Comparison of ENCODE assay signal across 9 mouse cellular contexts in genomic region chr11:103271979-103272378, GRCm38 (mm10). TPM values are rescaled to one million over a fixed set of nuclear protein-coding genes. Genes with fewer than 3 reads are reported as not detected.
DNase-seq lines count a peak whose midpoint lies in the region; ATAC-seq and TF ChIP-seq lines count a peak whose summit lies in the region.
"Had no signal": no experiment of that assay in that cellular context is flagged by ENCODE, and none has a peak within 500 bp of the region (broad histone marks: within the 10 kb centered on the region; RNA-seq: fewer than 3 reads in every experiment).

No protein-coding gene starts in this region.

- H3K27me3 ChIP-seq in limb, embryonic 11.5 days (ENCODE audit: control insufficient read depth, insufficient read depth, low read length): peaks cover 2% of the 10 kb centered on the region; the same call in 1 of the 2 replicates
- no peaks in the 10 kb centered on the region for H3K27me3 ChIP-seq in limb, embryonic 10.5 days (ENCODE audit: low read depth, poor library complexity, severe bottlenecking)
- H3K27me3 ChIP-seq in liver, embryonic 14.5 days (ENCODE audit: control insufficient read depth, insufficient read depth, low read length): no peaks in the 10 kb centered on the region
- H3K27me3 ChIP-seq in thymus, adult 2 months (ENCODE audit: control insufficient read depth, insufficient read depth, low read length): no peaks in the 10 kb centered on the region

- no peaks in the 10 kb centered on the region for H3K36me3 ChIP-seq in limb, embryonic 11.5 days (ENCODE audit: control insufficient read depth, insufficient read depth, low read length)
- H3K36me3 ChIP-seq in limb, embryonic 10.5 days: no peaks in the 10 kb centered on the region
- H3K36me3 ChIP-seq in liver, embryonic 14.5 days (replicated peaks; ENCODE audit: control insufficient read depth, insufficient read depth, low read depth): no peaks in the 10 kb centered on the region
- H3K36me3 ChIP-seq in thymus, adult 2 months (ENCODE audit: control insufficient read depth, insufficient read depth, low read length): no peaks in the 10 kb centered on the region

- H3K4me2 ChIP-seq in limb, embryonic 11.5 days (ENCODE audit: low read depth, severe bottlenecking): no peak overlapping the region
- no peak overlapping the region for H3K4me2 ChIP-seq in liver, embryonic 14.5 days (ENCODE audit: low read depth)

- peak; percentile 45 for DNase-seq in limb, embryonic 11.5 days (ENCODE audit: low spot score)
- no peak for DNase-seq in limb, embryonic 10.5 days (ENCODE audit: low spot score)
- peak; percentile 60 for DNase-seq in adrenal gland, postnatal 25 days
- no peak for DNase-seq in liver, embryonic 14.5 days (ENCODE audit: low read depth in 3 of 3, low spot score in 3 of 3)
- peak; percentile 79 for DNase-seq in thymus, adult 2 months
- no peak for DNase-seq in gastrocnemius, postnatal 25 days

- H3K4me3 ChIP-seq in limb, embryonic 11.5 days (ENCODE audit: low read depth, low read length): no peak overlapping the region
- H3K4me3 ChIP-seq in limb, embryonic 10.5 days: no peak overlapping the region
- no peak overlapping the region for H3K4me3 ChIP-seq in liver, embryonic 14.5 days (ENCODE audit: insufficient read depth in 1 of 2, low read depth in 2 of 2, low read length in 2 of 2)
- H3K4me3 ChIP-seq in thymus, adult 2 months (ENCODE audit: control insufficient read depth, insufficient read depth, low read length): no peak overlapping the region
- H3K4me3 ChIP-seq: erythroblast, embryonic 14.5 days had no signal

- TF ChIP-seq CTCF in liver, embryonic 14.5 days (IDR thresholded peaks at IDR 0.05; ENCODE audit: low read depth): peak; percentile 76
- peak; percentile 73; the same call in 1 of the 2 replicates for TF ChIP-seq CTCF in thymus, adult 2 months (IDR thresholded peaks at IDR 0.05; ENCODE audit: borderline replicate concordance, control insufficient read depth, extremely low read depth, insufficient read depth, low read length, poor library complexity)

- no peak overlapping the region for H3K9ac ChIP-seq in limb, embryonic 11.5 days (ENCODE audit: low read length)
- no peak overlapping the region for H3K9ac ChIP-seq in liver, embryonic 14.5 days (replicated peaks)

- H3K27ac ChIP-seq in limb, embryonic 11.5 days (replicated peaks; ENCODE audit: low read depth, low read length): no peak overlapping the region
- no peak overlapping the region for H3K27ac ChIP-seq in limb, embryonic 10.5 days
- no peak overlapping the region for H3K27ac ChIP-seq in liver, embryonic 14.5 days
- H3K27ac ChIP-seq in thymus, adult 2 months (ENCODE audit: control insufficient read depth, insufficient read depth, low read length): no peak overlapping the region
- H3K27ac ChIP-seq: macrophage had no signal

- TF ChIP-seq EP300 in liver, embryonic 14.5 days (IDR thresholded peaks at IDR 0.05; ENCODE audit: low read depth): no peak

- 81% methylated on average over 6 of the region's 6 CpGs for WGBS in limb, embryonic 11.5 days
- WGBS in limb, embryonic 10.5 days: 86% methylated on average over 6 of the region's 6 CpGs
- WGBS in liver, embryonic 14.5 days (ENCODE audit: insufficient replicate concordance): 55% methylated on average over 6 of the region's 6 CpGs
- 78% methylated on average over 6 of the region's 6 CpGs for WGBS in thymus, adult 2 months

- no peak for ATAC-seq in limb, embryonic 11.5 days (ENCODE audit: insufficient number of reproducible peaks, low FRiP score, low TSS enrichment, low read depth)
- ATAC-seq in liver, embryonic 14.5 days (ENCODE audit: insufficient read depth): no peak
- no peak for ATAC-seq in activated CD4-positive, CD25-positive, alpha-beta regulatory T cell, adult 4 months

- TF ChIP-seq POLR2A in thymus, adult 2 months (IDR thresholded peaks at IDR 0.05; ENCODE audit: control insufficient read depth, extremely low read depth, insufficient read depth, low read length, poor library complexity): no peak

- H3K9me3 ChIP-seq in limb, embryonic 11.5 days (ENCODE audit: control insufficient read depth, low read length): no peaks in the 10 kb centered on the region
- no peaks in the 10 kb centered on the region for H3K9me3 ChIP-seq in limb, embryonic 10.5 days (replicated peaks)
- no peaks in the 10 kb centered on the region for H3K9me3 ChIP-seq in liver, embryonic 14.5 days (ENCODE audit: control insufficient read depth, low read length)

- no peaks in the 10 kb centered on the region for H3K4me1 ChIP-seq in limb, embryonic 11.5 days (ENCODE audit: control insufficient read depth, insufficient read depth, low read length)
- H3K4me1 ChIP-seq in limb, embryonic 10.5 days: peaks cover 25% of the 10 kb centered on the region
- peaks cover 0 to 3% of the 10 kb centered on the region in 2 experiments; a peak in 2 of 4 replicates for H3K4me1 ChIP-seq in liver, embryonic 14.5 days (replicated peaks; ENCODE audit: control insufficient read depth in 2 of 2, insufficient read depth in 2 of 2, low read length in 1 of 2)
- H3K4me1 ChIP-seq in thymus, adult 2 months (replicated peaks; ENCODE audit: control insufficient read depth, insufficient read depth, low read length): peaks cover 6% of the 10 kb centered on the region

RNA-seq across cellular contexts. Expression of gene Map3k14, which starts 4.7 kb away (rescaled TPM):
- 2.3 and 2.6 TPM in 2 replicates for polyA plus RNA-seq in limb, embryonic 11.5 days (2014; fragmentation: Nextera tagmentation; extraction: Ambion mirVana)
- 2.8 TPM in 2 replicates for polyA plus RNA-seq in limb, embryonic 10.5 days (2016; fragmentation: Nextera tagmentation; extraction: Ambion mirVana)
- total RNA-seq in adrenal gland, postnatal 25 days (2021): 7.0 TPM in 2 replicates
- 0.47 and 0.54 TPM in 2 replicates for polyA plus RNA-seq in liver, embryonic 14.5 days (2012; rRNA removed)
- polyA plus RNA-seq in liver, embryonic 14.5 days (2014; fragmentation: Nextera tagmentation; extraction: Ambion mirVana): 0.14 and 0.18 TPM in 2 replicates
- 40.7 and 41.3 TPM in 2 replicates for polyA plus RNA-seq in thymus, adult 2 months (2012; rRNA removed)
- 10 to 100 TPM; 22.0 to 28.9 TPM for polyA plus RNA-seq in activated CD4-positive, CD25-positive, alpha-beta regulatory T cell, adult 4 months (2017; shearing (Covaris generic))
- total RNA-seq in gastrocnemius, postnatal 25 days (2021): 1 to 10 TPM; 2.8 to 4.1 TPM

RNA-seq across cellular contexts. Expression of gene Spata32, which starts 53.7 kb away (rescaled TPM):
- not detected in 2 replicates for polyA plus RNA-seq in limb, embryonic 11.5 days (2014; fragmentation: Nextera tagmentation; extraction: Ambion mirVana)
- polyA plus RNA-seq in limb, embryonic 10.5 days (2016; fragmentation: Nextera tagmentation; extraction: Ambion mirVana): not detected in 2 replicates
- not detected in 2 replicates for total RNA-seq in adrenal gland, postnatal 25 days (2021)
- polyA plus RNA-seq in liver, embryonic 14.5 days (2012; rRNA removed): not detected in 2 replicates
- 0.13 TPM in 1 of 2 replicates, not detected in the other for polyA plus RNA-seq in liver, embryonic 14.5 days (2014; fragmentation: Nextera tagmentation; extraction: Ambion mirVana)
- polyA plus RNA-seq in thymus, adult 2 months (2012; rRNA removed): not detected in 2 replicates
- polyA plus RNA-seq in activated CD4-positive, CD25-positive, alpha-beta regulatory T cell, adult 4 months (2017; shearing (Covaris generic)): not detected
- total RNA-seq in gastrocnemius, postnatal 25 days (2021): not detected
- polyA plus RNA-seq: erythroblast, embryonic 14.5 days; macrophage had no signal

Comparison
In these comparisons a context has a peak if more than half of its experiments do, and no peak if none do; other contexts are left out.
1. DNase-seq: peak in limb, embryonic 11.5 days (single experiment), adrenal gland, postnatal 25 days (single experiment) and thymus, adult 2 months (single experiment); none in limb, embryonic 10.5 days (single experiment), liver, embryonic 14.5 days (0 of 3) and gastrocnemius, postnatal 25 days (single experiment).